In genomic region chr2:22780884-22781283, GRCm38 (mm10) we compare ENCODE assay signal across 13 mouse cellular contexts.
"Had no signal": no experiment of that assay in that cellular context is flagged by ENCODE, and none has a peak within 500 bp of the region (broad histone marks: within the 10 kb centered on the region; RNA-seq: fewer than 3 reads in every experiment).

No protein-coding gene starts in this region.

- H3K4me3 ChIP-seq: intestine, embryonic 15.5 days; kidney, embryonic 15.5 days; limb, embryonic 12.5 days; lung, embryonic 15.5 days; midbrain, embryonic 12.5 days; neural tube, embryonic 13.5 days; stomach, embryonic 15.5 days had no signal

- H3K4me1 ChIP-seq: intestine, embryonic 15.5 days; kidney, embryonic 15.5 days; limb, embryonic 12.5 days; lung, embryonic 15.5 days; midbrain, embryonic 12.5 days; neural tube, embryonic 13.5 days; stomach, embryonic 15.5 days had no signal

- H3K4me2 ChIP-seq: intestine, embryonic 15.5 days; kidney, embryonic 15.5 days; limb, embryonic 12.5 days; lung, embryonic 15.5 days; midbrain, embryonic 12.5 days; neural tube, embryonic 13.5 days; stomach, embryonic 15.5 days had no signal

- H3K27me3 ChIP-seq: intestine, embryonic 15.5 days; kidney, embryonic 15.5 days; limb, embryonic 12.5 days; lung, embryonic 15.5 days; midbrain, embryonic 12.5 days; neural tube, embryonic 13.5 days; stomach, embryonic 15.5 days had no signal

- H3K36me3 ChIP-seq: intestine, embryonic 15.5 days; kidney, embryonic 15.5 days; limb, embryonic 12.5 days; lung, embryonic 15.5 days; midbrain, embryonic 12.5 days; neural tube, embryonic 13.5 days; stomach, embryonic 15.5 days had no signal

- DNase-seq: kidney, adult 18-20 months; kidney, postnatal 14 days; layer of hippocampus, postnatal 36 days; lung, postnatal 14 days; right cerebral cortex, postnatal 14 days; thymus, postnatal 36 days had no signal

- H3K27ac ChIP-seq: intestine, embryonic 15.5 days; kidney, embryonic 15.5 days; limb, embryonic 12.5 days; lung, embryonic 15.5 days; midbrain, embryonic 12.5 days; neural tube, embryonic 13.5 days; stomach, embryonic 15.5 days had no signal

- H3K9ac ChIP-seq: intestine, embryonic 15.5 days; kidney, embryonic 15.5 days; limb, embryonic 12.5 days; lung, embryonic 15.5 days; midbrain, embryonic 12.5 days; neural tube, embryonic 13.5 days; stomach, embryonic 15.5 days had no signal

- H3K9me3 ChIP-seq: intestine, embryonic 15.5 days; kidney, embryonic 15.5 days; limb, embryonic 12.5 days; lung, embryonic 15.5 days; midbrain, embryonic 12.5 days; neural tube, embryonic 13.5 days; stomach, embryonic 15.5 days had no signal

- ATAC-seq: intestine, embryonic 15.5 days had no signal
